In the genomic region with DNA sequence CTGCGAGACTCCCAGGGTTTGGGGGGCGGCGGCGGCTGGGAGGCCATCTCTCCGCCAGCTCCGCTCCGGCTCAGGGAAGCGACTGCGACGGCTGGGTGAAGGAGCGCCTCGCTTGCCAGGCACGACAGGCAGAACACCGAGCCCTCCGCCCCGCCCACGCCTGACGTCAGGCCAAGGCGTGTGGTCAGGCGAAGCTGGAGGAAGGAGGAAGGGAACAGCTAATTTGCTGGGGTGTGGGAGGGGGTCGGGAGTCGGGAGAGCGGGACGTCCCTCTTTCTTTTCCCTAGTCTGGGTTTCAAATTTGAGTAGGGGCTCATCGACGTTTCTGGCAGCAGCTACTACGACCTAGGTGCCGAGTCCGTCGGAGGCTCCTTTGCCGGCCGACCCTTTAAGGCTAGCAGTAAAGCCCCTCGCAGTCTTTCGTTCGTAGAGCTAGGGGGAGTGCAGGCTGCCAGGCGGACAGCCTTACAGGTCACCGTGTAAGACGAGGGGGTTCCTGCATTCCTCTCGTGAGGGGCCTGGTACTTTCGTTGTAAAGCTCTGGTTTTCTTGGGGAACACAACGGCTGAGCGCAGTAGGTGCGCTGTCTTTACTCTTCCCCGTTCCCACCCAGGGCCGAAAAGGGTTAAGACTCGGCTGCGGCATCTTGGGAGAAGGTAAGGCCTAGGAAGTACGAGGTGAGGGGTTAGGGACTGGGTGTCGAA, we compare ENCODE assay signal across 8 mouse cellular contexts. TPM values are rescaled to one million over a fixed set of nuclear protein-coding genes. Genes with fewer than 3 reads are reported as not detected.
DNase-seq lines count a peak whose midpoint lies in the region; ATAC-seq and TF ChIP-seq lines count a peak whose summit lies in the region.

A gene (minus strand): TSS at position 162 of the 704 bp plus-strand sequence.

- H3K9me3 ChIP-seq in forebrain, embryonic 10.5 days, result no peaks in the 10 kb centered on the region
- no peaks in the 10 kb centered on the region for H3K9me3 ChIP-seq in heart, embryonic 15.5 days (replicated peaks)
- H3K9me3 ChIP-seq in liver, embryonic 14.5 days (ENCODE audit: control insufficient read depth, low read length), result no peaks in the 10 kb centered on the region
- H3K9me3 ChIP-seq in neural tube, embryonic 11.5 days (ENCODE audit: control insufficient read depth, low read length), result no peaks in the 10 kb centered on the region
- no peaks in the 10 kb centered on the region for H3K9me3 ChIP-seq in stomach, postnatal 0 days (ENCODE audit: control insufficient read depth, low read length)

- DNase-seq in c-Kit-negative CD71-positive TER-119-positive erythroid progenitor cells, embryonic 14.5 days (ENCODE audit: low read depth, low spot score), result peak; percentile 80
- DNase-seq in forebrain, embryonic 10.5 days (ENCODE audit: extremely low spot score, low spot score), result peak; percentile 98
- DNase-seq in kidney, postnatal 25 days, result peak; percentile 93 to 96
- DNase-seq in liver, embryonic 14.5 days (ENCODE audit: low read depth in 3 of 3, low spot score in 3 of 3), result peak; percentile 79 to 86 (median 80)
- DNase-seq in neural tube, embryonic 11.5 days (ENCODE audit: low spot score), result peak; percentile 99
- peak; percentile 95 for DNase-seq in stomach, postnatal 0 days (ENCODE audit: low spot score)

- peak within 1 kb of the TSS; percentile 68 for H3K4me2 ChIP-seq in heart, embryonic 15.5 days
- H3K4me2 ChIP-seq in liver, embryonic 14.5 days (ENCODE audit: low read depth), result peak within 1 kb of the TSS; percentile 89
- peak within 1 kb of the TSS; percentile 59 for H3K4me2 ChIP-seq in neural tube, embryonic 11.5 days (ENCODE audit: low read depth)
- H3K4me2 ChIP-seq in stomach, postnatal 0 days (replicated peaks; ENCODE audit: low read depth), result peak within 1 kb of the TSS; percentile 70

- peaks cover 28% of the 10 kb centered on the region for H3K4me1 ChIP-seq in forebrain, embryonic 10.5 days
- peaks cover 10% of the 10 kb centered on the region for H3K4me1 ChIP-seq in heart, embryonic 15.5 days (replicated peaks)
- peaks cover 0 to 6% of the 10 kb centered on the region in 2 experiments; a peak in 2 of 4 replicates for H3K4me1 ChIP-seq in liver, embryonic 14.5 days (replicated peaks; ENCODE audit: control insufficient read depth in 2 of 2, insufficient read depth in 2 of 2, low read length in 1 of 2)
- no peaks in the 10 kb centered on the region for H3K4me1 ChIP-seq in neural tube, embryonic 11.5 days (ENCODE audit: control insufficient read depth, insufficient read depth, low read length)
- H3K4me1 ChIP-seq in stomach, postnatal 0 days (replicated peaks; ENCODE audit: control insufficient read depth, insufficient read depth), result no peaks in the 10 kb centered on the region

- H3K36me3 ChIP-seq in forebrain, embryonic 10.5 days (replicated peaks), result peaks cover 6% of the 10 kb centered on the region; the same call in 1 of the 2 replicates
- H3K36me3 ChIP-seq in heart, embryonic 15.5 days, result no peaks in the 10 kb centered on the region
- no peaks in the 10 kb centered on the region; the same call in 1 of the 2 replicates for H3K36me3 ChIP-seq in liver, embryonic 14.5 days (replicated peaks; ENCODE audit: control insufficient read depth, insufficient read depth, low read depth)
- no peaks in the 10 kb centered on the region for H3K36me3 ChIP-seq in neural tube, embryonic 11.5 days (ENCODE audit: control insufficient read depth, insufficient read depth, low read length)
- no peaks in the 10 kb centered on the region for H3K36me3 ChIP-seq in stomach, postnatal 0 days (ENCODE audit: control insufficient read depth, insufficient read depth, low read length)

- no peak for TF ChIP-seq CTCF in liver, embryonic 14.5 days (IDR thresholded peaks at IDR 0.05; ENCODE audit: low read depth)
- TF ChIP-seq CTCF in stomach, postnatal 0 days (IDR thresholded peaks at IDR 0.05; ENCODE audit: low read depth), result peak; percentile 26

- H3K27me3 ChIP-seq in forebrain, embryonic 10.5 days (ENCODE audit: poor library complexity, severe bottlenecking), result no peaks in the 10 kb centered on the region
- no peaks in the 10 kb centered on the region for H3K27me3 ChIP-seq in heart, embryonic 15.5 days
- no peaks in the 10 kb centered on the region for H3K27me3 ChIP-seq in liver, embryonic 14.5 days (ENCODE audit: control insufficient read depth, insufficient read depth, low read length)
- H3K27me3 ChIP-seq in neural tube, embryonic 11.5 days (ENCODE audit: control insufficient read depth, insufficient read depth, low read length), result no peaks in the 10 kb centered on the region
- H3K27me3 ChIP-seq in stomach, postnatal 0 days (ENCODE audit: control insufficient read depth, insufficient read depth, low read length), result no peaks in the 10 kb centered on the region

- under 1% methylated on average over 49 of the region's 49 CpGs for WGBS in forebrain, embryonic 10.5 days
- WGBS in heart, embryonic 15.5 days, result under 1% methylated on average over 48 of the region's 49 CpGs
- WGBS in liver, embryonic 14.5 days (ENCODE audit: insufficient replicate concordance), result under 1% methylated on average over 49 of the region's 49 CpGs
- under 1% methylated on average over 44 of the region's 49 CpGs for WGBS in neural tube, embryonic 11.5 days
- WGBS in stomach, postnatal 0 days, result under 1% methylated on average over 49 of the region's 49 CpGs

- H3K4me3 ChIP-seq in forebrain, embryonic 10.5 days, result peak within 1 kb of the TSS; percentile 91
- peak within 1 kb of the TSS; percentile 80 for H3K4me3 ChIP-seq in heart, embryonic 15.5 days
- peak within 1 kb of the TSS; percentile 83 to 97 for H3K4me3 ChIP-seq in liver, embryonic 14.5 days (ENCODE audit: insufficient read depth in 1 of 2, low read depth in 2 of 2, low read length in 2 of 2)
- H3K4me3 ChIP-seq in neural tube, embryonic 11.5 days (ENCODE audit: low read depth, low read length), result peak within 1 kb of the TSS; percentile 87
- peak within 1 kb of the TSS; percentile 79 for H3K4me3 ChIP-seq in stomach, postnatal 0 days (ENCODE audit: low read depth, low read length)

- peak within 1 kb of the TSS; percentile 88 for H3K9ac ChIP-seq in heart, embryonic 15.5 days
- H3K9ac ChIP-seq in liver, embryonic 14.5 days (replicated peaks), result peak within 1 kb of the TSS; percentile 81
- peak within 1 kb of the TSS; percentile 71 for H3K9ac ChIP-seq in neural tube, embryonic 11.5 days (ENCODE audit: low read length)
- peak within 1 kb of the TSS; percentile 87 for H3K9ac ChIP-seq in stomach, postnatal 0 days (ENCODE audit: low read length)

- TF ChIP-seq EP300 in liver, embryonic 14.5 days (IDR thresholded peaks at IDR 0.05; ENCODE audit: low read depth), result no peak
- no peak for TF ChIP-seq EP300 in stomach, postnatal 0 days (optimal IDR thresholded peaks at IDR 0.05)

- peak; percentile 90 for ATAC-seq in CD4-positive, CD25-positive, alpha-beta regulatory T cell, adult 4 months
- ATAC-seq in heart, embryonic 15.5 days (replicated peaks; ENCODE audit: insufficient number of reproducible peaks, insufficient read depth, low FRiP score, low read depth), result peak; percentile 95
- peak; percentile 96 for ATAC-seq in liver, embryonic 14.5 days (ENCODE audit: insufficient read depth)
- peak; percentile 98 for ATAC-seq in neural tube, embryonic 11.5 days (ENCODE audit: insufficient read depth, low FRiP score, low TSS enrichment)
- ATAC-seq in stomach, postnatal 0 days (ENCODE audit: low FRiP score, low TSS enrichment), result peak; percentile 97

- H3K27ac ChIP-seq in forebrain, embryonic 10.5 days, result peak within 1 kb of the TSS; percentile 93
- H3K27ac ChIP-seq in heart, embryonic 15.5 days, result peak within 1 kb of the TSS; percentile 96
- H3K27ac ChIP-seq in liver, embryonic 14.5 days, result peak within 1 kb of the TSS; percentile 78
- peak within 1 kb of the TSS; percentile 83 for H3K27ac ChIP-seq in neural tube, embryonic 11.5 days (ENCODE audit: low read depth, low read length)
- peak within 1 kb of the TSS; percentile 99 for H3K27ac ChIP-seq in stomach, postnatal 0 days (replicated peaks)

RNA-seq across cellular contexts. Expression of the gene that starts here (rescaled TPM):
- 10 to 100 TPM in 1 of 2 experiments, 1 to 10 TPM in 1; 9.1 to 11.3 TPM for polyA plus RNA-seq in CD4-positive, CD25-positive, alpha-beta regulatory T cell, adult 4 months (2017; shearing (Covaris generic))
- 29.4 and 31.5 TPM in 2 replicates for polyA plus RNA-seq in forebrain, embryonic 10.5 days (2016; fragmentation: Nextera tagmentation; extraction: Ambion mirVana)
- 27.7 and 30.9 TPM in 2 replicates for polyA plus RNA-seq in heart, embryonic 15.5 days (2015; fragmentation: Nextera tagmentation; extraction: Ambion mirVana)
- polyA plus RNA-seq in liver, embryonic 14.5 days (2012; rRNA removed), result 2.7 and 3.5 TPM in 2 replicates
- 12.2 and 13.0 TPM in 2 replicates for polyA plus RNA-seq in liver, embryonic 14.5 days (2014; fragmentation: Nextera tagmentation; extraction: Ambion mirVana)
- polyA plus RNA-seq in neural tube, embryonic 11.5 days (2014; fragmentation: Nextera tagmentation; extraction: Ambion mirVana), result 37.6 and 46.5 TPM in 2 replicates
- 31.3 and 32.7 TPM in 2 replicates for polyA plus RNA-seq in stomach, postnatal 0 days (2015; fragmentation: Nextera tagmentation; extraction: Ambion mirVana)

Comparison
In these comparisons a context has a peak if more than half of its experiments do, and no peak if none do; other contexts are left out.
1. Peak in every context shown above with its lines: DNase-seq, ATAC-seq, H3K4me3 ChIP-seq and H3K27ac ChIP-seq.